Mouse (Mus musculus): ENCODE results near the gene Naaladl2. TPM values are rescaled to one million over a fixed set of nuclear protein-coding genes. Genes with fewer than 3 reads are reported as not detected.

Naaladl2 gene
- 0.14 and 1.0 TPM in 2 replicates for polyA plus RNA-seq (2011; ENCODE audit: insufficient read depth, insufficient read length, low replicate concordance, missing spikeins)

- TF ChIP-seq CTCF (IDR thresholded peaks at IDR 0.05; ENCODE audit: control insufficient read depth, insufficient read depth, low read length) (no peak), POLR2A (IDR thresholded peaks at IDR 0.05; ENCODE audit: borderline replicate concordance, control insufficient read depth, low read depth, low read length) (no peak)
- WGBS, result 2% methylated on average over 84 of the region's 93 CpGs
- no peak within 1 kb of the TSS for H3K4me3 ChIP-seq (replicated peaks; ENCODE audit: control insufficient read depth, low read depth, low read length)
- no peak within 1 kb of the TSS; the same call in 1 of the 2 replicates for H3K27ac ChIP-seq (ENCODE audit: control insufficient read depth, insufficient read depth, low read depth, low read length, poor library complexity)
- no peaks in the 10 kb centered on the region for H3K4me1 ChIP-seq (ENCODE audit: control insufficient read depth, insufficient read depth, low read length)
These were observed at the start of gene Naaladl2 for GRCm38 (mm10) chr3:25143555-25144311. Gene Naaladl2, minus strand, starts transcription at chr3:25144261.

DNA sequence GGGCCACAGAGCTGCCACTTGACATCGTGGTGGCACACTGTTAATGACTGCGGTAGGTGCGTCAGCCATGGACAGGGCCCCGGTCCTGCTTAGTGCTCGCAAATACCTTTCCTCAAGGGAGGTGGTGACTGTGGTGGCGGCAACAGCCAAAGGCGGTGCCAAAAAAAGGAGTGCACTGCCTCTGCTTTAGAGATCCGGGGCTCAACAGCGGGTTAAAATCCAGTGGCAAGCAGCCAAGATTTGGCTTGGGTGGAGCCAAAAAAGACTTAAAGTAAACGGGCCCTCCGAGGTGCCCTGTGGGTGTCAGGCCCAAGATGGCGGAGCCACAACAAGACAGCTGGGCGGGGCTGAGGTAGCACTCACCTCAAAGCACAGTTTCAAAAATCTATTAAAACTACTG lies 7.7 kb upstream of the Naaladl2 start:
- Histone ChIP-seq H3K27ac (ENCODE audit: control insufficient read depth, insufficient read depth, low read depth, low read length, poor library complexity) (no peak overlapping the region), H3K4me1 (ENCODE audit: control insufficient read depth, insufficient read depth, low read length) (no peaks in the 10 kb centered on the region), H3K4me3 (replicated peaks; ENCODE audit: control insufficient read depth, low read depth, low read length) (no peak overlapping the region)
- WGBS, result 81% methylated on average over 13 of the region's 13 CpGs
- TF ChIP-seq CTCF (IDR thresholded peaks at IDR 0.05; ENCODE audit: control insufficient read depth, insufficient read depth, low read length) (no peak), POLR2A (IDR thresholded peaks at IDR 0.05; ENCODE audit: borderline replicate concordance, control insufficient read depth, low read depth, low read length) (no peak)

- Histone ChIP-seq H3K27ac (ENCODE audit: control insufficient read depth, insufficient read depth, low read depth, low read length, poor library complexity) (no peak overlapping the region), H3K4me3 (replicated peaks; ENCODE audit: control insufficient read depth, low read depth, low read length) (no peak overlapping the region), H3K4me1 (ENCODE audit: control insufficient read depth, insufficient read depth, low read length) (no peaks in the 10 kb centered on the region)
- TF ChIP-seq CTCF (IDR thresholded peaks at IDR 0.05; ENCODE audit: control insufficient read depth, insufficient read depth, low read length) (no peak), POLR2A (IDR thresholded peaks at IDR 0.05; ENCODE audit: borderline replicate concordance, control insufficient read depth, low read depth, low read length) (no peak)
These were observed 3.2 kb upstream of the Naaladl2 start for GRCm38 (mm10) chr3:25147271-25147670.

GRCm38 (mm10) chr3:25144961-25145697 lies 1.1 kb upstream of the Naaladl2 start:
- Histone ChIP-seq H3K4me3 (replicated peaks; ENCODE audit: control insufficient read depth, low read depth, low read length) (no peak overlapping the region), H3K27ac (ENCODE audit: control insufficient read depth, insufficient read depth, low read depth, low read length, poor library complexity) (no peak overlapping the region), H3K4me1 (ENCODE audit: control insufficient read depth, insufficient read depth, low read length) (no peaks in the 10 kb centered on the region)
- TF ChIP-seq POLR2A (IDR thresholded peaks at IDR 0.05; ENCODE audit: borderline replicate concordance, control insufficient read depth, low read depth, low read length), result no peak
- no peak for TF ChIP-seq CTCF (IDR thresholded peaks at IDR 0.05; ENCODE audit: control insufficient read depth, insufficient read depth, low read length)
- WGBS, result 33% methylated on average over 8 of the region's 8 CpGs

- Histone ChIP-seq H3K4me1 (ENCODE audit: control insufficient read depth, insufficient read depth, low read length) (no peaks in the 10 kb centered on the region), H3K4me3 (replicated peaks; ENCODE audit: control insufficient read depth, low read depth, low read length) (no peak overlapping the region), H3K27ac (ENCODE audit: control insufficient read depth, insufficient read depth, low read depth, low read length, poor library complexity) (no peak overlapping the region)
- 59% methylated on average over 6 of the region's 6 CpGs for WGBS
- TF ChIP-seq CTCF (IDR thresholded peaks at IDR 0.05; ENCODE audit: control insufficient read depth, insufficient read depth, low read length) (no peak), POLR2A (IDR thresholded peaks at IDR 0.05; ENCODE audit: borderline replicate concordance, control insufficient read depth, low read depth, low read length) (no peak)
These were observed 950 bp downstream of the Naaladl2 start for GRCm38 (mm10) chr3:25143111-25143510.

DNA sequence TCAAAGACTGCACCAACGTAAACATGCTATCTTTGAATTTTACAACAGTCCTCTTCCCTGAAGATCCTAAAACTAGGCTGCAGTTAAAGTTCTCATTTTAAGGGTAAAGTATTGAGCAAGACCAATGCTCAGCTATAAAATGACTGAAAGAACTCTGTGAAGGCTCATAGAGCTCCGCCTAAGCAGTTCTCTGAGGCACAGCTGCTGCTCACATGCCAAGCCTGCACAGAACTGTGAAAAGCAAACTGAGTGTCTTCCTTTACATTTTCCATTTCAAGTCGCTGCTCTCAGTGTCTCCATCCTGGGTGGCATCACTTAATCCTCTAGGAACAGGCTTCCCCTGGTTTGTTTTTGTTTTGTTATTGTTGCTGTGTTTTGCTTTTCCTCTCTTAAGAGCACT lies 12.2 kb downstream of the Naaladl2 start:
- TF ChIP-seq POLR2A (IDR thresholded peaks at IDR 0.05; ENCODE audit: borderline replicate concordance, control insufficient read depth, low read depth, low read length) (no peak), CTCF (IDR thresholded peaks at IDR 0.05; ENCODE audit: control insufficient read depth, insufficient read depth, low read length) (no peak)
- H3K27ac ChIP-seq (ENCODE audit: control insufficient read depth, insufficient read depth, low read depth, low read length, poor library complexity), result no peak overlapping the region
- no peaks in the 10 kb centered on the region for H3K4me1 ChIP-seq (ENCODE audit: control insufficient read depth, insufficient read depth, low read length)
- WGBS, result 56% methylated on average over 3 of the region's 3 CpGs
- no peak overlapping the region for H3K4me3 ChIP-seq (replicated peaks; ENCODE audit: control insufficient read depth, low read depth, low read length)

GRCm38 (mm10) chr3:25127864-25128263 lies 16.2 kb downstream of the Naaladl2 start:
- WGBS, result 66% methylated on average over 4 of the region's 4 CpGs
- Histone ChIP-seq H3K4me3 (replicated peaks; ENCODE audit: control insufficient read depth, low read depth, low read length) (no peak overlapping the region), H3K27ac (ENCODE audit: control insufficient read depth, insufficient read depth, low read depth, low read length, poor library complexity) (no peak overlapping the region), H3K4me1 (ENCODE audit: control insufficient read depth, insufficient read depth, low read length) (no peaks in the 10 kb centered on the region)
- TF ChIP-seq CTCF (IDR thresholded peaks at IDR 0.05; ENCODE audit: control insufficient read depth, insufficient read depth, low read length) (no peak), POLR2A (IDR thresholded peaks at IDR 0.05; ENCODE audit: borderline replicate concordance, control insufficient read depth, low read depth, low read length) (no peak)
